Mouse (Mus musculus) left cerebral cortex, postnatal 4 days (tissue): ENCODE data around the gene Mettl26. TPM values are rescaled to one million over a fixed set of nuclear protein-coding genes. Genes with fewer than 3 reads are reported as not detected.

Experiments
- DNase-seq: peaks from one replicate; pipeline ENCODE4 v3.0.0-alpha.2; 2022
- intact Hi-C: fragments of 180-260 bp; cut with DNase I; formaldehyde crosslinking; loops from one replicate; pipeline ENCODE4 v1.15.1; 2025
- total RNA-seq, 2 experiments: library from RNA; stranded (reverse); gene quantifications; 2 replicates each; pipeline ENCODE4 v1.2.3; 2021

Gene Mettl26
- total RNA-seq, 2 experiments from 2014 or later, result 24.1 to 25.8 TPM

GRCm38 (mm10) chr17:25836397-25837075 lies 38.3 kb upstream of the Mettl26 start:
- peak; percentile 78 for DNase-seq
- intact Hi-C loops, result no loop called here

DNA sequence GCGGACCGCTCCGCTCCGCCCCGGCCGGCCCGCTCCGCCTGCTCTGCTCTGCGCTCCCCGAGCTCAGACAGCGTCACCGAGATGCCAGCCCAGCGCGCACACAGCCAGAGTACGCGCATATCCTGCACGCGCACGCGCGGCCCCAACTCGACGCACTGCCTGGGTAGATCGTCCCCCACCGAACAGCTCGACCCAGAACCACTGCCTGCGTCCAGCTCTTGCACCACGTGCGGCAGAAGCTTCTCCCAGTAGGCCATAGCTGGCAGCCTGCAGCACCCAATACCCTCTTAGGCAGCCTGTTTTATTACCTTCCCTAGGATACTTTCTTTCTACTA lies 37.8 kb upstream of the Mettl26 start, which contains the start of gene Rhbdl1:
Gene Rhbdl1 (minus strand): TSS at position 220 of the 335 bp plus-strand sequence.
- intact Hi-C loops, result no loop called here
- peak; percentile 82 for DNase-seq

- DNase-seq, result no peak
- intact Hi-C loops, result no loop called here
Measured at GRCm38 (mm10) chr17:25837533-25837932, 37.3 kb upstream of the Mettl26 start.

DNA sequence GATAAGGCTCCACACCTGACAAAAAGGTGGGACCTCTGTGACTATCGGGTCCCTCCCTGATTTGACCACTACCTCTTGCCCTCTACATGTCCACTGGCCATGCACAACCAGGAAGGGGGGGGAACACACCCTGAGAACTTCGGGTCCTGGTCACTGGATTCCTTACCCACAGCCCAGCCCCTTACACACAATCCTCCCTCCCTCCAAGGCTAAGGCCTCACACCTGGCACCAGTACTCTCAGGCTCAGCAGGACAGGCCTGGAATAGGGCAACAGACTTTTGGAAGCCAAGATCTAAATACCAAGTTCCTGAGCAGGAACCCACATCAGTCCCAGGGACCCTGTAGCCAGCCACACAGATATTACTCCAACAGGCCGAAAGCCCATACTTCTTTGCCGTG lies 36.0 kb upstream of the Mettl26 start:
- intact Hi-C loops, result no loop called here
- DNase-seq, result no peak

- intact Hi-C loops, result no loop called here
- DNase-seq, result no peak
Measured at GRCm38 (mm10) chr17:25839455-25840235, 35.2 kb upstream of the Mettl26 start.

DNA sequence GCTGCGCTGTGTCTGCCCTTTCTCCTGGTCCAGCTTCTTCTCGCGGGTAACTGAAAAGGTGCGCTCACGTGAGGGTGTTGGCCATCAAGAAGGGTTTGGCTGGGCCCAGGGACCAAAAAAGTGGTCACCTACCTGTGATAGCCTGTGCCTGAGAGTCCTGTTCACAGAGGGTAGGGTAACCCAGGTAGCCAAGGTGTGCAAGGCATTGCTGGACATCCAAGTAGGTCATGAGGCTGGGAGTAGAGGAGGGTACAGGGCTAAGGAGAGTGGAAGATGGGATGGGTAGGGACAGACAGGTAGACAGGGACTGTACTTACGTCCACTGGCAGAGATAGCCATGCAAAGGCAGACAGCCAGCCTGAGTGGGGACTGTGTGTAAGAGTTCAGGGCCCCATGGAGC lies 34.4 kb upstream of the Mettl26 start:
- DNase-seq, result no peak
- intact Hi-C loops, result no loop called here

DNA sequence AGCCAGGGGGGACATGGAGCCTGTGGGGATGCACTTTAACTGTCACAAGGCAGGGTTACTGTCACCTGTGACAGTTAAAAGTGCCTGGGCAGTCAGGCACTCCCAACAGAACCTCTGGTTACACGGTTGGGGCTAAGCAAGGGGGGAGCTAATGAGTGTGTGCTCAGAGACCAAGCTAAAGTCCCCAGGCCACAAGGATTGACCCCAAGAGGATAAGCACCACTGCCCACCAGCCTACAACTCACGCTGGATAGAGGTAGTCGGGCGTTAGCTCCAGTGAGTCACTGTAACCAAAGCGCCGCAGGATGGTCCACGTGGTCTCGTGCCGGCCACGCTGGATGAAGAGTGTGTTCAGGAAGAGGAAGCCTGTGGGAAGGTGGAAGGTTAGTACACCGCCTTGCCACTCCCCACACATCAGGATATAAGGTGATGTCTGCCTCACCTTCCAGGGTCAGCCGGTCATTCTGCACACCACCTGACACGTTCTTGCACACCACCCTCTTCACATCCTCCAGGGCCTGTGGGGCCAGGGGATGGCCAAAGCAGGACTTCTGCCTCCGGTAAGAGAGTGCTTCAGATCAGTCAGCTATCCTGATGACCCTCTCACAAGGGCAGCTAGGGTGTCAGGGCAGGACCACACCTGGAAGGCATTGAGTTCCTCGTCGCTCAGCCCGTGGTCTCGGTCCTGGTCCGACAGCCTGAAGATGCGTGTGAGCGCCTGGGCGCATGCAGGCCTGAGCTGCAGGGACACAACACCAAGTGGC lies 33.6 kb upstream of the Mettl26 start, which contains the start of gene Gm20683:
Gene Gm20683 (minus strand): TSS at position 647 of the 764 bp plus-strand sequence.
- no peak for DNase-seq
- intact Hi-C loops, result no loop called here

DNA sequence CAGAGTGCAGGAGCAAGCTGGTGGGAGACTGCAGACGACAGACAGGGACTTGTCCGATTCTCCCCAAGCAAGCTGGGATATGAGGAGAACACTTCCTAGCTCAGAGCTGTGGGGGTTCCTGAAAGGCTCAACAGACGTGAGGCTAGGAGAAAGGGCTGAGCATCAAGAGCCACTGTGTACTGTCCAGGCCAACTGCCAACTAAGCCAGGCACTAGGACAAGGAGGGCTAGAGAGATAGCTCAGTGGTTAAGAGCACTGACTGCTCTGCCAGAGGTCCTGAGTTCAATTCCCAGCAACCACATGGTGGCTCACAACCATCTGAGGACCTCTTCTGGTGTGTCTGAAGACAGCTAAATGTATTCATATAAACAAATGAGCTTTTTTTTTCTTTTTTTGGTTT lies 32.4 kb upstream of the Mettl26 start:
- intact Hi-C loops, result no loop called here
- no peak for DNase-seq

DNA sequence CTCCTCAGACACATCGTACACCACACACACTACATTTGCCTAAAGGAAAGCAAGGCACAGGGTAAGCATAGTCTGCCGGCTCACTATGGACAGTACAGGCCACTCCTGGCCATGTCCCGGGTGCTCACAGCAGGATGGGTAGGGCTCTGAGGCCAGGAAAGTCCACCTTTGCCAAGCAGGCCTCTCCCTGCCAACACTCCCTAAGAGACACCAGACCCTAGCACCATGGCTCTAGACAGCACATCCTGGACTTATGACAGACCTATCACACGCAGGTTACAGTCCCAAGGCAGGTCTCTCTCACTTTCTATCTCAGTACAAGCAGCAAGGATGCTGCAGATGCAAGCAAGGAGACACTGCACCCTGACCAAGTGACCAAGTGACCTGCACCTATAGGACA lies 31.8 kb upstream of the Mettl26 start:
- intact Hi-C loops, result no loop called here
- DNase-seq, result no peak

GRCm38 (mm10) chr17:25843636-25844395 lies 31.1 kb upstream of the Mettl26 start:
- intact Hi-C loops, result no loop called here
- no peak for DNase-seq

DNA sequence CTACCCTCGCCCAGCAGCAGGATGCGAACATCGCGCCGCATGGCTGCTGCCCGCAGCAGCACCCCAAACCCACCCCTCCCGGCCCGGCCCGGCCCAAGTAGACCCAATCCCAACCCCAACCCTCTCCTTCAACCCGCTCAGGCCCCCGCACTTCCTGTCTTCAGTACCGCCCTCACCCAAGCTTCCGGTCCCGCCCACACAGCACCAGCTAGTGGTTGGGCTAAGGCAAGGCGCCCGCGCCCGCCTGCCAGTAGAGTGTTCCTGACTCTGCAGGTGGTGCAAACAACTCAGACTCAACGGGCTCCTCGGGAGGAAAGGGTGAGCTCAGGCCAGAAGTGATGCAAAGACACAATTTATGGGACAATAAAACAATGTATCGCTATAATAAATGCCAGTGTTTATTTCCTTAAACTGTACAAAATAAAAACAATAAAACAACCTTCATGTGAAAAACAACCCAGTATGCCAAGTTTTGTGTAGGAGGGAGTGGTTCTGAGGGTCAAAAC lies 30.4 kb upstream of the Mettl26 start, which contains the start of gene Rhot2:
Gene Rhot2 (minus strand): TSS at position 456 of the 506 bp plus-strand sequence.
- intact Hi-C loops, result no loop called here
- DNase-seq, result peak; percentile 95

DNA sequence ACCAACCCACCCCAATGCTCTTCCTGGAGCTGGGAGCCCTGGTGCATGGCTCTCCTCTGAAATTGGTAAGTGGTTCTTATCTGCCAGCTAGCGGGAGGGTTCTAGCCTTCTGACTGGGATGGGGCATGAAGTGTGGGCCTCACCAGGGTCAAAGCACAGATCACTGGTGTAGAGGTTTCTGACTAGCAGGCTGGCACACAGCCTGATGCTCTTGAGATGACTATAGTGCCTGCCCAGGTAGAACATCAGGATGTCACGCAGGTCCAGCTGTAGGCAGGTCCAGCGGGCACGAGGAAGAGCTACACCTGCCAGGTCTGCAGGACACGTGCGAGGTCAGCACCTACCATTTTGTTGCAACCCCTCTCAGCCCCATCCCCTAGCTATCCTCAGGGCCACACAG lies 14.6 kb upstream of the Mettl26 start:
- intact Hi-C loops, result no loop called here
- no peak for DNase-seq

DNA sequence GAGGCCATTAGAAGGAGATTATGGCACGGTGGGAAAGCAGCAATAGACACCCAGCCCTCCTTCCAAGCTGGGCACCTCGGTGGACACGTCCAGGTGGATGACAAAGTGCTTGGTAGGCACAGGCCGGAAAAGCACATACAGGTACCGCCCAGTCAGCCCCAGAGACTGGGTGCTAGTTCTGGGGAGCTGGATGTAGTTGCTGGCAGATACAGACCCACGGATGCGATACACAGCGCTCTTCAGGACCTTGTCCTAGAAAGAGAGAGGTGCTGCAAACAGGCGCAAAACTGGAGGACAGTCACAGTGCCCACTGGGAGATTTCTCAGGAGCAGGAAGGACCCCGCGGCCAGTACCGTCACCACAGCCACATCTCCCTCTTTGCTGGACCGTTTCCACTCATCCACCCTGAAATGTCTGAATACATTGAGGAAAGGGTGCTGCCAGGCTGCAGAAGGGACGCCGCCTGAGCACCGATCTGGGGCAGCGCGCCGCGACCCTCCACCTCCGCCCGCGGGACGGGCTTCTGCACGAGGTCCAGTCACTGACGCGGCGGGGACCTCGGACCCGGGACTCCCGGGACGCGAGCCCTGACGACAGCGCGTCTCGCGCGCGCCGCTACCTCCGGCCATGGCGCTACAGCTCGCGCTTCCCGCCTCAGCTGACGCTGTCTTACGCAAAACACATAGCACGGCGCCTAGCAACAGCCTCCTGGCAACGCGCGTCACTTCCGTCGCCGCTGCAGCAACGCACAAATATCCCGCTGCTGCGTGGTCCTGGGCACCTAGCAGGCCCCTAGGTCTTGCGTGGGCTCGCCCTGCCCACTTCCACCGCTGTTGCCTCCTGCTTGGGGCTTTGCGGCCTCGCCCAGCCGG lies 13.8 kb upstream of the Mettl26 start, which contains the start of gene Wdr90:
Gene Wdr90 (minus strand): TSS at position 670 of the 872 bp plus-strand sequence.
- intact Hi-C loops, result no loop called here
- peak; percentile 90 for DNase-seq

GRCm38 (mm10) chr17:25861704-25862612 lies 12.9 kb upstream of the Mettl26 start:
- intact Hi-C loops, result no loop called here
- no peak for DNase-seq

- DNase-seq, result no peak
- intact Hi-C loops, result no loop called here
Measured at GRCm38 (mm10) chr17:25863681-25864080, 11.2 kb upstream of the Mettl26 start.

DNA sequence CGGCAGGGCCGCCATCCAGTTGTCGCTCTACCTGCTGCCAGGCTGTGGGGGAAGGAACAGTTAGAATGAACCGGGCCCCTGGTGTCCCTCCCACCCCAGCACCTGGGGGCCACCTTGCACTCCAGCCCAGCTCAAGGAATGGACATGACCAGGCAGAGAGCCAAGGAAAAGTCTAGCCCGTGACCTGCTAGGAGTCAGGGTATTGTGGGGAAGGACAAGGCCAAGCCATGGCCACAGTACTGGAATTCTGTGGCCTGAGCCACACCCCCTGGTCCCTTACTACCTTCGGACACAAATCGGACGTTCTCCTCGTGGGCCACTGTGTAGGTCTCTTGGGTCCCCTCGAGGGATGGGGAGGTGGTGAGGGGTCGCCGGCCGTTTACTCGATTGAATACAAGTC lies 10.6 kb upstream of the Mettl26 start:
- intact Hi-C loops, result no loop called here
- DNase-seq, result no peak

- no peak for DNase-seq
- intact Hi-C loops, result no loop called here
Measured at GRCm38 (mm10) chr17:25865288-25865687, 9.6 kb upstream of the Mettl26 start.

DNA sequence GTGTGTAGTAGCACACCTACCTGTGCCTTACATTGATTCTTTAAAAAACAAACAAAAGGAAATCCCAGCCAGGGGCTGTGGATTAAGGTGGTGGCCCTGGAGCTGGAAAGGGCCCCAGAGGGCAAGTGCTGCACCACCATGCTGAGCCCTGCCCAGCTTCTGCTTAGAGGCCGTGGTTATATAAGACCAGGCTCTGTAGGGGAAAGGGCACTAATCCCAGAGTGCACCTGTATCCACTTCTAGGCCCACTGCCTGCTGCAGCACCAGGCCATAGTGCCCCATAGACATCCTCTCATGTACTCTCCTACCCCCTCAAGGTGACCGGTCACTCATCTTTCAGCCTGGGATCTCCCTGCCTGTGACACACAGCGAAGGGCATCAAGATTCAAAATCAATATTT lies 8.7 kb upstream of the Mettl26 start:
- intact Hi-C loops, result no loop called here

DNA sequence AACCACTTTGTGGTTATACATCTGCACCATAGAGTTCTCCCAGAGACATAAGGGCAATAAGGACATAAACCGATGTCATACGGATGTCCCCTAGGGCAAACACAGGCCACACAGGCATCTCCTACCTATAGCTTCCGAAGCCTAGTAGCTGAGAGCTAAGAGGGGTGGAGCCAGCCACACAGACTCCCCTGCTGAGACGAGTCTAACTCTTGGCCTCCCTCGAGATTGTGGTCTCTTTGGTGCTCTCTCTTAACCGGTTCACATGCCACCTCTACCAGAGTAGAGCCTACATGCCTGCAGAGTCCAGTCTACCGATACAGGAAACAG lies 7.4 kb upstream of the Mettl26 start:
- intact Hi-C loops, result no loop called here

More for the DNA sequence above, 8.7 kb upstream of the Mettl26 start:
- no peak for DNase-seq

More for the DNA sequence above, 7.4 kb upstream of the Mettl26 start:
- no peak for DNase-seq
